Mouse (Mus musculus) cortical plate, adult 2 months (tissue): ENCODE results near the gene Matk.

Experiments used
- CTCF ChIP-seq: fragments of 200-500 bp; IDR thresholded peaks from 2 replicates; pipeline ENCODE4 v1.5.1; 2011; ENCODE audit warnings: mild to moderate bottlenecking, control low read depth, low read length; ENCODE audit not compliant: insufficient read depth; ENCODE audit errors: extremely low read depth
- POLR2A ChIP-seq: fragments of 200-500 bp; IDR thresholded peaks from 2 replicates; pipeline ENCODE4 v1.6.1; 2011; ENCODE audit warnings: mild to moderate bottlenecking, low read length, control low read depth; ENCODE audit not compliant: insufficient read depth; ENCODE audit errors: extremely low read depth

GRCm38 (mm10) chr10:81240876-81241275 is 11.9 kb upstream of the Matk start:
- TF ChIP-seq CTCF (peak; percentile 62), POLR2A (no peak)
